Mouse (Mus musculus): Measurements from ENCODE around the gene N4bp2. TPM values are rescaled to one million over a fixed set of nuclear protein-coding genes. Genes with fewer than 3 reads are reported as not detected.
"Not testable (repeated sequence)": the region's sequence is repeated elsewhere in the genome, so short reads cannot be mapped to it uniquely, and the experiment has no call there.

Gene N4bp2
- polyA plus RNA-seq, 1 experiment from 2014 or later: 47.9 TPM

GRCm38 (mm10) chr5:65770065-65770464 lies 6.7 kb downstream of the N4bp2 start:
- Histone ChIP-seq H3K27me3 (ENCODE audit: control insufficient read depth, insufficient read depth, low read length) (no peaks in the 10 kb centered on the region), H3K36me3 (ENCODE audit: control insufficient read depth, insufficient read depth, low read length) (peaks cover 3% of the 10 kb centered on the region), H3K9me3 (replicated peaks; ENCODE audit: control insufficient read depth, low read length) (no peaks in the 10 kb centered on the region), H3K4me1 (ENCODE audit: control insufficient read depth, insufficient read depth, low read length) (peaks cover 14% of the 10 kb centered on the region), H3K9ac (ENCODE audit: low read depth, low read length) (no peak overlapping the region), H3K4me2 (no peak overlapping the region), H3K27ac (ENCODE audit: low read depth, low read length) (no peak overlapping the region), H3K4me3 (ENCODE audit: low read depth, low read length) (no peak overlapping the region)
- ATAC-seq (replicated peaks; ENCODE audit: insufficient number of reproducible peaks, low FRiP score, low TSS enrichment): no peak
- 92% methylated on average over 7 of the region's 7 CpGs for WGBS (ENCODE audit: insufficient replicate concordance)

GRCm38 (mm10) chr5:65770493-65770892 lies 7.2 kb downstream of the N4bp2 start:
- Histone ChIP-seq H3K4me2 (no peak overlapping the region), H3K36me3 (ENCODE audit: control insufficient read depth, insufficient read depth, low read length) (peaks cover 3% of the 10 kb centered on the region), H3K9me3 (replicated peaks; ENCODE audit: control insufficient read depth, low read length) (no peaks in the 10 kb centered on the region), H3K27me3 (ENCODE audit: control insufficient read depth, insufficient read depth, low read length) (no peaks in the 10 kb centered on the region), H3K4me3 (ENCODE audit: low read depth, low read length) (no peak overlapping the region), H3K9ac (ENCODE audit: low read depth, low read length) (no peak overlapping the region), H3K27ac (ENCODE audit: low read depth, low read length) (no peak overlapping the region), H3K4me1 (ENCODE audit: control insufficient read depth, insufficient read depth, low read length) (peaks cover 12% of the 10 kb centered on the region)
- ATAC-seq (replicated peaks; ENCODE audit: insufficient number of reproducible peaks, low FRiP score, low TSS enrichment): no peak
- 92% methylated on average over 4 of the region's 4 CpGs for WGBS (ENCODE audit: insufficient replicate concordance)

GRCm38 (mm10) chr5:65773957-65774356 lies 10.6 kb downstream of the N4bp2 start:
- not testable (repeated sequence) for H3K27ac ChIP-seq (ENCODE audit: low read depth, low read length); ATAC-seq (replicated peaks; ENCODE audit: insufficient number of reproducible peaks, low FRiP score, low TSS enrichment); H3K4me2 ChIP-seq; H3K4me1 ChIP-seq (ENCODE audit: control insufficient read depth, insufficient read depth, low read length); H3K9me3 ChIP-seq (replicated peaks; ENCODE audit: control insufficient read depth, low read length); H3K27me3 ChIP-seq (ENCODE audit: control insufficient read depth, insufficient read depth, low read length); H3K9ac ChIP-seq (ENCODE audit: low read depth, low read length); H3K4me3 ChIP-seq (ENCODE audit: low read depth, low read length)
- peaks cover 15% of the 10 kb centered on the region for H3K36me3 ChIP-seq (ENCODE audit: control insufficient read depth, insufficient read depth, low read length)
- 90% methylated on average over 3 of the region's 3 CpGs for WGBS (ENCODE audit: insufficient replicate concordance)

- H3K36me3 ChIP-seq (ENCODE audit: control insufficient read depth, insufficient read depth, low read length): peaks cover 15% of the 10 kb centered on the region
- no peak for ATAC-seq (replicated peaks; ENCODE audit: insufficient number of reproducible peaks, low FRiP score, low TSS enrichment)
- H3K27me3 ChIP-seq (ENCODE audit: control insufficient read depth, insufficient read depth, low read length): no peaks in the 10 kb centered on the region
- WGBS (ENCODE audit: insufficient replicate concordance): 86% methylated on average over 4 of the region's 4 CpGs
- H3K27ac ChIP-seq (ENCODE audit: low read depth, low read length): no peak overlapping the region
- no peaks in the 10 kb centered on the region for H3K4me1 ChIP-seq (ENCODE audit: control insufficient read depth, insufficient read depth, low read length)
- H3K9ac ChIP-seq (ENCODE audit: low read depth, low read length): no peak overlapping the region
- no peak overlapping the region for H3K4me3 ChIP-seq (ENCODE audit: low read depth, low read length)
- no peaks in the 10 kb centered on the region for H3K9me3 ChIP-seq (replicated peaks; ENCODE audit: control insufficient read depth, low read length)
- H3K4me2 ChIP-seq: no peak overlapping the region
These were observed 12.8 kb downstream of the N4bp2 start for GRCm38 (mm10) chr5:65776166-65776565.

- H3K9ac ChIP-seq (ENCODE audit: low read depth, low read length): no peak overlapping the region
- H3K9me3 ChIP-seq (replicated peaks; ENCODE audit: control insufficient read depth, low read length): no peaks in the 10 kb centered on the region
- no peak overlapping the region for H3K4me3 ChIP-seq (ENCODE audit: low read depth, low read length)
- H3K36me3 ChIP-seq (ENCODE audit: control insufficient read depth, insufficient read depth, low read length): peaks cover 15% of the 10 kb centered on the region
- no peak for ATAC-seq (replicated peaks; ENCODE audit: insufficient number of reproducible peaks, low FRiP score, low TSS enrichment)
- no peak overlapping the region for H3K27ac ChIP-seq (ENCODE audit: low read depth, low read length)
- H3K4me2 ChIP-seq: no peak overlapping the region
- WGBS (ENCODE audit: insufficient replicate concordance): 94% methylated on average over 3 of the region's 3 CpGs
- no peaks in the 10 kb centered on the region for H3K27me3 ChIP-seq (ENCODE audit: control insufficient read depth, insufficient read depth, low read length)
- H3K4me1 ChIP-seq (ENCODE audit: control insufficient read depth, insufficient read depth, low read length): no peaks in the 10 kb centered on the region
These were observed 13.6 kb downstream of the N4bp2 start for GRCm38 (mm10) chr5:65776907-65777306.

- not testable (repeated sequence) for H3K9me3 ChIP-seq (replicated peaks; ENCODE audit: control insufficient read depth, low read length); H3K4me1 ChIP-seq (ENCODE audit: control insufficient read depth, insufficient read depth, low read length); H3K27ac ChIP-seq (ENCODE audit: low read depth, low read length); H3K27me3 ChIP-seq (ENCODE audit: control insufficient read depth, insufficient read depth, low read length); H3K9ac ChIP-seq (ENCODE audit: low read depth, low read length); ATAC-seq (replicated peaks; ENCODE audit: insufficient number of reproducible peaks, low FRiP score, low TSS enrichment); H3K4me3 ChIP-seq (ENCODE audit: low read depth, low read length); H3K4me2 ChIP-seq
- 93% methylated on average over 4 of the region's 4 CpGs for WGBS (ENCODE audit: insufficient replicate concordance)
- H3K36me3 ChIP-seq (ENCODE audit: control insufficient read depth, insufficient read depth, low read length): peaks cover 18% of the 10 kb centered on the region
These were observed 15.7 kb downstream of the N4bp2 start for GRCm38 (mm10) chr5:65778986-65779385.

- Histone ChIP-seq H3K27ac (ENCODE audit: low read depth, low read length) (no peak overlapping the region), H3K27me3 (ENCODE audit: control insufficient read depth, insufficient read depth, low read length) (no peaks in the 10 kb centered on the region), H3K4me2 (no peak overlapping the region), H3K4me3 (ENCODE audit: low read depth, low read length) (no peak overlapping the region), H3K36me3 (ENCODE audit: control insufficient read depth, insufficient read depth, low read length) (peaks cover 18% of the 10 kb centered on the region), H3K9me3 (replicated peaks; ENCODE audit: control insufficient read depth, low read length) (no peaks in the 10 kb centered on the region), H3K9ac (ENCODE audit: low read depth, low read length) (no peak overlapping the region), H3K4me1 (ENCODE audit: control insufficient read depth, insufficient read depth, low read length) (no peaks in the 10 kb centered on the region)
- no peak for ATAC-seq (replicated peaks; ENCODE audit: insufficient number of reproducible peaks, low FRiP score, low TSS enrichment)
- WGBS (ENCODE audit: insufficient replicate concordance): 75% methylated on average over 3 of the region's 3 CpGs
These were observed 16.2 kb downstream of the N4bp2 start for GRCm38 (mm10) chr5:65779401-65780063.

- Histone ChIP-seq H3K27ac (ENCODE audit: low read depth, low read length) (no peak overlapping the region), H3K4me2 (no peak overlapping the region), H3K4me3 (ENCODE audit: low read depth, low read length) (no peak overlapping the region), H3K36me3 (ENCODE audit: control insufficient read depth, insufficient read depth, low read length) (peaks cover 13% of the 10 kb centered on the region), H3K4me1 (ENCODE audit: control insufficient read depth, insufficient read depth, low read length) (no peaks in the 10 kb centered on the region), H3K9ac (ENCODE audit: low read depth, low read length) (no peak overlapping the region), H3K9me3 (replicated peaks; ENCODE audit: control insufficient read depth, low read length) (no peaks in the 10 kb centered on the region), H3K27me3 (ENCODE audit: control insufficient read depth, insufficient read depth, low read length) (no peaks in the 10 kb centered on the region)
- ATAC-seq (replicated peaks; ENCODE audit: insufficient number of reproducible peaks, low FRiP score, low TSS enrichment): no peak
- 85% methylated on average over 5 of the region's 5 CpGs for WGBS (ENCODE audit: insufficient replicate concordance)
These were observed 17.9 kb downstream of the N4bp2 start for GRCm38 (mm10) chr5:65781147-65781715.
